Mouse (Mus musculus): ENCODE results near the gene Fam208b.

DNA sequence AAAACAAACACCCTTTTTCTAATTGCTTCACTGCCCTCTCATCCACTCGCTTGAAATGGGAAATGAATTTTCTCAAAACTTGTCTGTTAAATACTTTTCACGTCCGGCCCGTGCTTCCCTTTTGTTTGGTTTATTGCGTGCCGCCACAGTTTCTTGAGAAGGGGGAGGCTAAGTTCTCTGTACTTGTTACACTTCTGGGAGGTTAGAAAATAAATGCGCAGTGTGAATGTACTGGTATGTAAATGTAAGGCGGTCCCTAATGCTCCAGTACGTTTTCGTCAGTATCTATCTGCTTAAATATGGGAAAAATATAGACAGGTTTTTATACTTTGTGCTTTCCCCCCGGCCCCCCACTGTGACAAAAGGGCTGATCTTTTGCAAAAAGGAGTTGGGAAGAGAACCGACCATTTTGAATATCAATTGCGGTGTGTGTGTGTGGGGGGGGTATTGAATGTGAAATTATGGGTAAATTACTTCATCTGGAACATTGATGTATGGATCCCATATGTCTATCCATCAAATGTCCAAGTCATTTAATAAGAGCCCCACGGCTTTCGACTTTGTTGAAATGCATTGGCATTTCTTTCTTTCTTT lies 71.8 kb downstream of the Fam208b start:
- TF ChIP-seq CTCF (IDR thresholded peaks at IDR 0.05; ENCODE audit: control insufficient read depth, insufficient read depth, insufficient read length) (no peak), MAX (IDR thresholded peaks at IDR 0.05) (no peak), CEBPB (IDR thresholded peaks at IDR 0.05; ENCODE audit: low read depth) (no peak), USF1 (IDR thresholded peaks at IDR 0.05; ENCODE audit: low read depth) (no peak), FOSL1 (IDR thresholded peaks at IDR 0.05; ENCODE audit: insufficient read depth, low read length, poor library complexity, severe bottlenecking) (no peak), MYOD1 (IDR thresholded peaks at IDR 0.05; ENCODE audit: control insufficient read depth, insufficient read length, low read depth) (no peak), MYOG (IDR thresholded peaks at IDR 0.05; ENCODE audit: control insufficient read depth, extremely low read depth, insufficient read length) (no peak)

All from C2C12 (cell line).